Mouse (Mus musculus): ENCODE results near the gene Prss23. TPM values are rescaled to one million over a fixed set of nuclear protein-coding genes. Genes with fewer than 3 reads are reported as not detected.
A peak's percentile ranks its signal among the peaks of the same experiment; 100 is the strongest.

Gene Prss23
- polyA plus RNA-seq, 1 experiment from 2014 or later, result 101 TPM

GRCm38 (mm10) chr7:89499516-89500307 lies 27.3 kb downstream of the Prss23 start:
- H3K27ac ChIP-seq (replicated peaks), result peak overlapping the region; percentile 65
- no peaks in the 10 kb centered on the region for H3K9me3 ChIP-seq (replicated peaks)
- H3K27me3 ChIP-seq, result no peaks in the 10 kb centered on the region
- peak overlapping the region; percentile 42 for H3K4me2 ChIP-seq (replicated peaks)
- peak; percentile 79 for ATAC-seq (ENCODE audit: insufficient number of reproducible peaks, low FRiP score, low TSS enrichment, low read depth)
- no peaks in the 10 kb centered on the region for H3K36me3 ChIP-seq
- no peak overlapping the region for H3K9ac ChIP-seq
- 16% methylated on average over 17 of the region's 17 CpGs for WGBS
- peaks cover 15% of the 10 kb centered on the region for H3K4me1 ChIP-seq
- H3K4me3 ChIP-seq (replicated peaks), result peak overlapping the region; percentile 24

GRCm38 (mm10) chr7:89483769-89484568 lies 43.0 kb downstream of the Prss23 start:
- no peak overlapping the region for H3K27ac ChIP-seq (replicated peaks)
- no peaks in the 10 kb centered on the region for H3K27me3 ChIP-seq
- no peak overlapping the region for H3K4me2 ChIP-seq (replicated peaks)

GRCm38 (mm10) chr7:89481723-89482122 lies 45.3 kb downstream of the Prss23 start:
- WGBS, result 12% methylated on average over 3 of the region's 3 CpGs
- ATAC-seq (ENCODE audit: insufficient number of reproducible peaks, low FRiP score, low TSS enrichment, low read depth), result 0 out of 2 replicates have a peak, but pooled peaks have one; percentile 69
- H3K27ac ChIP-seq (replicated peaks), result 0 out of 2 replicates have a peak overlapping the region, but pooled peaks have one; percentile 39
- H3K27me3 ChIP-seq, result no peaks in the 10 kb centered on the region
- peaks cover 21% of the 10 kb centered on the region for H3K4me1 ChIP-seq
- H3K4me2 ChIP-seq (replicated peaks), result 0 out of 2 replicates have a peak overlapping the region, but pooled peaks have one; percentile 18
- H3K4me3 ChIP-seq (replicated peaks), result no peak overlapping the region
- no peak overlapping the region for H3K9ac ChIP-seq
- no peaks in the 10 kb centered on the region for H3K9me3 ChIP-seq (replicated peaks)
- no peaks in the 10 kb centered on the region for H3K36me3 ChIP-seq

More at GRCm38 (mm10) chr7:89483769-89484568, 43.0 kb downstream of the Prss23 start:
- peaks cover 21% of the 10 kb centered on the region for H3K4me1 ChIP-seq
- WGBS, result 64% methylated on average over 7 of the region's 7 CpGs
- no peaks in the 10 kb centered on the region for H3K36me3 ChIP-seq
- H3K4me3 ChIP-seq (replicated peaks), result no peak overlapping the region
- 0 out of 2 replicates have a peak, but pooled peaks cover 3% of the 10 kb centered on the region for H3K9me3 ChIP-seq (replicated peaks)
- ATAC-seq (ENCODE audit: insufficient number of reproducible peaks, low FRiP score, low TSS enrichment, low read depth), result no peak
- no peak overlapping the region for H3K9ac ChIP-seq

GRCm38 (mm10) chr7:89478490-89478889 lies 48.5 kb downstream of the Prss23 start:
- WGBS, result 62% methylated on average over 2 of the region's 2 CpGs
- peaks cover 22% of the 10 kb centered on the region for H3K27me3 ChIP-seq
- no peak for ATAC-seq (ENCODE audit: insufficient number of reproducible peaks, low FRiP score, low TSS enrichment, low read depth)
- H3K27ac ChIP-seq (replicated peaks), result no peak overlapping the region
- H3K4me3 ChIP-seq (replicated peaks), result no peak overlapping the region
- no peak overlapping the region for H3K9ac ChIP-seq
- peaks cover 18% of the 10 kb centered on the region for H3K4me1 ChIP-seq
- no peak overlapping the region for H3K4me2 ChIP-seq (replicated peaks)
- H3K36me3 ChIP-seq, result no peaks in the 10 kb centered on the region
- H3K9me3 ChIP-seq (replicated peaks), result no peaks in the 10 kb centered on the region

GRCm38 (mm10) chr7:89477294-89477999 lies 49.5 kb downstream of the Prss23 start:
- H3K27ac ChIP-seq (replicated peaks), result no peak overlapping the region
- H3K4me1 ChIP-seq, result peaks cover 13% of the 10 kb centered on the region
- H3K36me3 ChIP-seq, result no peaks in the 10 kb centered on the region
- ATAC-seq (ENCODE audit: insufficient number of reproducible peaks, low FRiP score, low TSS enrichment, low read depth), result peak; percentile 65; the same call in 1 of the 2 replicates
- 0% methylated on average over 1 of the region's 1 CpGs for WGBS
- no peak overlapping the region for H3K4me2 ChIP-seq (replicated peaks)
- peaks cover 22% of the 10 kb centered on the region for H3K27me3 ChIP-seq
- H3K9me3 ChIP-seq (replicated peaks), result no peaks in the 10 kb centered on the region
- no peak overlapping the region for H3K4me3 ChIP-seq (replicated peaks)
- no peak overlapping the region for H3K9ac ChIP-seq

GRCm38 (mm10) chr7:89473442-89473841 lies 53.5 kb downstream of the Prss23 start:
- Histone ChIP-seq H3K4me2 (replicated peaks) (no peak overlapping the region), H3K27me3 (peaks cover 22% of the 10 kb centered on the region), H3K27ac (replicated peaks) (no peak overlapping the region), H3K9ac (no peak overlapping the region), H3K36me3 (no peaks in the 10 kb centered on the region), H3K4me1 (no peaks in the 10 kb centered on the region), H3K4me3 (replicated peaks) (no peak overlapping the region), H3K9me3 (replicated peaks) (no peaks in the 10 kb centered on the region)
- WGBS, result 39% methylated on average over 4 of the region's 4 CpGs
- no peak for ATAC-seq (ENCODE audit: insufficient number of reproducible peaks, low FRiP score, low TSS enrichment, low read depth)

- 32% methylated on average over 10 of the region's 10 CpGs for WGBS
- Histone ChIP-seq H3K27ac (replicated peaks) (no peak overlapping the region; the same call in 1 of the 2 replicates), H3K4me1 (peaks cover 16% of the 10 kb centered on the region; the same call in 1 of the 2 replicates), H3K27me3 (no peaks in the 10 kb centered on the region), H3K9me3 (replicated peaks) (no peaks in the 10 kb centered on the region), H3K4me2 (replicated peaks) (no peak overlapping the region), H3K4me3 (replicated peaks) (no peak overlapping the region), H3K9ac (no peak overlapping the region), H3K36me3 (no peaks in the 10 kb centered on the region)
- ATAC-seq (ENCODE audit: insufficient number of reproducible peaks, low FRiP score, low TSS enrichment, low read depth), result peak; percentile 11; the same call in 1 of the 2 replicates
These were observed 63.0 kb downstream of the Prss23 start for GRCm38 (mm10) chr7:89463775-89464592.

GRCm38 (mm10) chr7:89463246-89463645 lies 63.7 kb downstream of the Prss23 start:
- H3K9ac ChIP-seq, result no peak overlapping the region
- no peak for ATAC-seq (ENCODE audit: insufficient number of reproducible peaks, low FRiP score, low TSS enrichment, low read depth)
- no peaks in the 10 kb centered on the region for H3K9me3 ChIP-seq (replicated peaks)
- H3K27ac ChIP-seq (replicated peaks), result no peak overlapping the region
- H3K27me3 ChIP-seq, result no peaks in the 10 kb centered on the region
- no peaks in the 10 kb centered on the region for H3K36me3 ChIP-seq
- no peak overlapping the region for H3K4me3 ChIP-seq (replicated peaks)
- peaks cover 16% of the 10 kb centered on the region; the same call in 1 of the 2 replicates for H3K4me1 ChIP-seq
- no peak overlapping the region for H3K4me2 ChIP-seq (replicated peaks)
- 74% methylated on average over 3 of the region's 3 CpGs for WGBS

- H3K4me2 ChIP-seq (replicated peaks), result no peak overlapping the region
- peaks cover 16% of the 10 kb centered on the region; the same call in 1 of the 2 replicates for H3K4me1 ChIP-seq
- ATAC-seq (ENCODE audit: insufficient number of reproducible peaks, low FRiP score, low TSS enrichment, low read depth), result no peak
- H3K27ac ChIP-seq (replicated peaks), result no peak overlapping the region
- H3K36me3 ChIP-seq, result no peaks in the 10 kb centered on the region
- no peaks in the 10 kb centered on the region for H3K9me3 ChIP-seq (replicated peaks)
- no peaks in the 10 kb centered on the region for H3K27me3 ChIP-seq
- H3K9ac ChIP-seq, result no peak overlapping the region
- H3K4me3 ChIP-seq (replicated peaks), result no peak overlapping the region
- 78% methylated on average over 5 of the region's 5 CpGs for WGBS
These were observed 64.3 kb downstream of the Prss23 start for GRCm38 (mm10) chr7:89462646-89463207.

- Histone ChIP-seq H3K4me1 (peaks cover 23% of the 10 kb centered on the region; the same call in 1 of the 2 replicates), H3K9ac (no peak overlapping the region), H3K27ac (replicated peaks) (no peak overlapping the region), H3K27me3 (no peaks in the 10 kb centered on the region), H3K9me3 (replicated peaks) (no peaks in the 10 kb centered on the region), H3K4me2 (replicated peaks) (no peak overlapping the region), H3K4me3 (replicated peaks) (no peak overlapping the region), H3K36me3 (no peaks in the 10 kb centered on the region)
- 0 out of 2 replicates have a peak, but pooled peaks have one; percentile 47 for ATAC-seq (ENCODE audit: insufficient number of reproducible peaks, low FRiP score, low TSS enrichment, low read depth)
- 20% methylated on average over 3 of the region's 3 CpGs for WGBS
These were observed 65.6 kb downstream of the Prss23 start for GRCm38 (mm10) chr7:89461351-89461750.

All from embryonic facial prominence, embryonic 15.5 days (tissue).